Mouse (Mus musculus) urinary bladder, adult 2 months (tissue): ENCODE measurements around the gene Hoxb7. TPM values are rescaled to one million over a fixed set of nuclear protein-coding genes. Genes with fewer than 3 reads are reported as not detected.

ENCODE experiments used
- DNase-seq: peaks from one replicate; pipeline ENCODE4 v3.0.0; 2022; ENCODE audit warnings: low spot score
- polyA plus RNA-seq: library from polyadenylated mRNA; depleted of rRNA; stranded (reverse); fragments of >200 nt; gene quantifications from 2 replicates; pipeline ENCODE4 v1.2.3, GENCODE M21; 2012

Hoxb7 gene
- polyA plus RNA-seq, 1 experiment, result 9.5 TPM

DNA sequence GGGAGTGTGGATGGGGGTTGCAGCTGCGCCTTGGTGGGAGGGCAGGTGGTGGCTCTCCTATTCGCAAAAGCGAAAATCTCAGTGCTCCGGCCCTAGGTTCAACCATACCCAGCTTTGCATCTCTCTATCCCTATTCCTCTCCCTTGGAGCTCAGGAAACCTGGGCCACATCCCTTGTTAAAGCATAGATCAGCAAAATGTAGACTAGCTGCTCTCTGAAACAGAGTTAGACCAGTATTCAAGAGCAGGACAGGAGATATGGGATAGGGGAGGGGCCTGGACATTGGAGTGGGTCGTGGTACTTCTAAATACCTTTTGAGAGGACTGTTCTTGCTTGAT lies 28.9 kb downstream of the Hoxb7 start:
- DNase-seq, result no peak

DNA sequence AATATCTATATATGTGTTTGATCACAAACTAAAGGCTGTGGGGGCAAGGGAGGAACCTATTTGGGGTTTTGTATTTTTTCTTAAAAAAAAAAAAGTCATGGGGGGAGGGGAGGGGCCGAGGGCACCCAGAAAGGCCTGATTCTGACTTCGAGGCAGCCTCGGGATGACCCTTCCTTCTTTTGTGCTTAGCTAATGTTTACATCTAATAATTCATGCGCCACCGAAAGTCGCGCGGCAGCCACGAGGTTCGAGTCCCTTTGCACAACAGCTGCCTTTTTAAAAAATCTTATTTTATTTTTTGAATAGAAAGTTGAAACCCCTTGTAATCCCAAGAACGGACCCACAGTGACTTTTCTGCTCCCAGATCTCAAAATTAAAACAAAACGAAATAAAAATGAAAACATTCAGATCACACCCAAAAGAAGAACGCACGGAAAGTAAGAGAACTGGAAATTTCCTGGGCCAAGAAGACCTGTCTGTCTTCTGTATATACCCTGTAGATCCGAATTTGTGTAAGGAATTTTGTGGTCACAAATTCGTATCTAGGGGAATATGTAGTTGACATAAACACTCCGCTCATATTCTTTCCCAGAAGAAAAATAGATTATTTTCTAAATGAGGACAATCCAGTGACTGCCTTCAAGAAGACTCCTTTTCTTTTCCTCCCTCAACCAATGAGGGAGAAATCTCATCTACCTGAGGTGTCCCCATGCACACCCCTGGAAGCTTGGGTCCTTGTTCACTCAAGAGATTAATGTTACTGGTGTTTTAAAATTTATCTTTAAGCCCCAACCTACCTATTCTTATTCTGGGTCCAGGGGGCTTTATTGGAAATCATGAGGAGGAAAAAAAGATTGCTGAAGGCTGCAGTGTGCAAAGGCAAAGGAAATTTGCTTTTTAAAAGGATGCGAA lies 30.5 kb downstream of the Hoxb7 start:
- no peak for DNase-seq

DNA sequence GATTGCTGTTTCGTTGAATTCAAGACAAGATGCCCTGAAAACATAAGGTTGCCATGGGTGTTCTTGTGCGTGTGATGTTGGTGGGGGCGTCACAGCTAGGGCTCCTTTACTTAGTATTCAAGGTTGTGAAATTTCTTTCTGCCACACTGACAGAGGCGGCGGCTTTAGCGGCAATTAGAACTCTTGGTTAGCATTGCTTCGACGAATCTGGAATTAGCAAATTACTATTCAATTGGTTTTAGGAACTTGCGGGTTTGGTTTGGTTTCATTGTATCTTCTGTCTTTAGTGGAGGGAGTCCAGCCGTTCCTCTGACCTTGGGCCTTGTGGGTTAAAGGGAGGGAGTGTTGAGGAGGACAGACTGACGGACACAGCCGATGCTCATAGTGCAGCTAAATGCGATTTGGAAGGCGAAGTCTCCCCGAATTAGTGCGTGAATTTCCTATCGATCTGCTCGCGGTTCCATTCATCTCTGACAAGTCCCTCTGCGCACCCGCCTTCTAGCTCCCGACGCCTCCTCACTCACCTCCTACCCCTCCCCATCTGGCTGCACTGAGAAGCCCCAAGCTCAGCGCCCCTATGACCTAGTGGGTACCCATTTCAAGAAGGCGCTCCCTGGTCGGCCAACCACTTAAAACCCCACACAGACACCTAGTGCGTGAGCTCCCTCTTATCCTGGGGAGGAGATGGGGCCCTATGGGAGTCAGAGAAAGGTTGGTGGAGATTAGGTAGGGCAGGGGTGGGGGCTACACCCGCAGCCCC lies 31.4 kb downstream of the Hoxb7 start, which contains the start of gene Hoxb4:
TSS of gene Hoxb4 (plus strand) at position 660 of the 760 bp plus-strand sequence.
- no peak for DNase-seq

DNA sequence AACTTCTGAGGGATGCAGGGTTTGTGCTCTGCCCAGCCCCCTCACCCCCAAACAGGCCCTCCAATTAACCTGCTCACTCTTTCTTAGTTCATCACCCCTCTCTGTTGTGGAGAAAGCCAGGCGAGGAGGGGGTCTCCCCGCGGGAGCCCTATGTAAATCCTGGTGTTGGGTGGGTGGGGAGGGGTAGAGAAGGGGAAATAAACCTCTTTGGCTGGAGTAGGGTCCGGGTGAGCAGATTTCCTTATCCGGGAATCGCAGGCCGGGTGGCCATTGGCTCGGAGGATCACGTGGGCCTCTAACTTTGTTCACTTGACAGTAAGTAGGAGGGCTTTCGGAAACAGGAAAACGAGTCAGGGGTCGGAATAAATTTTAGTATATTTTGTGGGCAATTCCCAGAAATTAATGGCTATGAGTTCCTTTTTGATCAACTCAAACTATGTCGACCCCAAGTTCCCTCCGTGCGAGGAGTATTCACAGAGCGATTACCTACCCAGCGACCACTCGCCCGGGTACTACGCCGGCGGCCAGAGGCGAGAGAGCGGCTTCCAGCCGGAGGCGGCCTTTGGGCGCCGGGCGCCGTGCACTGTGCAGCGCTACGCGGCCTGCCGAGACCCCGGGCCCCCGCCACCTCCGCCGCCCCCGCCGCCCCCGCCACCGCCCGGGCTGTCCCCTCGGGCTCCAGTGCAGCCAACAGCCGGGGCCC lies 32.1 kb downstream of the Hoxb7 start:
- DNase-seq, result no peak

- no peak for DNase-seq
These were observed 32.9 kb downstream of the Hoxb7 start for GRCm38 (mm10) chr11:96319071-96319902.

DNA sequence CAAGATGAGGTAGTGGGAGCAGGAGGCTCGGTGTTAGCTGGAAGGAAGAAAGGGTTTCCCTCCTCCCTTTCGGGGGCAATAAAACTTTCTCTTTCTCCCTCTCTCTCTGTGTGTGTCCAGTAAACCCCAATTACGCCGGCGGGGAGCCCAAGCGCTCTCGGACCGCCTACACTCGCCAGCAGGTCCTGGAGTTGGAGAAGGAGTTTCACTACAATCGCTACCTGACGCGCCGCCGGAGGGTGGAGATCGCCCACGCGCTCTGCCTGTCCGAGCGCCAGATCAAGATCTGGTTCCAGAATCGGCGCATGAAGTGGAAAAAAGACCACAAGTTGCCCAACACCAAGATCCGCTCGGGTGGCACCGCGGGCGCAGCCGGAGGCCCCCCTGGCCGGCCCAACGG lies 33.5 kb downstream of the Hoxb7 start:
- DNase-seq, result no peak

DNA sequence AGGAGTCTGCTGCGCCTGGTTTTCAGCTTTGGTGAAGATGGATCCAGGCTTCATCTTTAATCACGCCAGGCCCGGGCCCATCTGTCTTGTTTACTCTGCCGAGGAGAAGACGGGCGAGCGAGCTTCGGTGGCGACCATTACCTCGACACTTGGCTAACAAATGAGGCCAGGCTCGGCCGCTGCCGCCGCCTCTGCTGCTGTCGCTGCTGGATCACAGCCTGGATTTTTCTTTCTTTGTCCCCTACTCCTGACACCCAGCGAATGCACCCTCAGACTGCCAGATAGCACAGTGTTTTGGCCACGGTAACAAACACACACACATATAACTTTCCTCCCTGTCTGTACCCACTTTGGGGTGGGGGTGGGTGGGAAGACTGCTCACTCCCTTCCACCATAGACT lies 34.3 kb downstream of the Hoxb7 start:
- DNase-seq, result no peak

DNA sequence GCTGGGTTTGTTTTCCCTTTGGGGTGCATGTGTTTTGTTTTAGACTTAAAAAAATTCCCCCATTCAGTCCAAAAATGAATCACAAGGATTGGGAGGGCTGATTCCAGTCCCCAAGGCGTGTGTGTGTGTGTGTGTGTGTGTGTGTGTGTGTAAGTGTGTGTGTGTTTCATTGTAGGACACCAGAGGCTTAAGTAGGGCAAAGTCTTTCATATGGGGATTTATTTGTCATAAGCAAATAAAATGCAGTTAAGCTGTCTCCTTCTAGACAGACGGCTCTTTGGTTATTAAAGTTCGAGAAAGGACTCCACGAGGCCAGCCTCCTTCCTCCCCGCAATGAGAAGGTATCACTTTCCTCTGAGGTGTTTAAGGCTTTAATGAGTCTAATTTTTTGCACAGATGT lies 35.4 kb downstream of the Hoxb7 start:
- DNase-seq, result no peak

DNA sequence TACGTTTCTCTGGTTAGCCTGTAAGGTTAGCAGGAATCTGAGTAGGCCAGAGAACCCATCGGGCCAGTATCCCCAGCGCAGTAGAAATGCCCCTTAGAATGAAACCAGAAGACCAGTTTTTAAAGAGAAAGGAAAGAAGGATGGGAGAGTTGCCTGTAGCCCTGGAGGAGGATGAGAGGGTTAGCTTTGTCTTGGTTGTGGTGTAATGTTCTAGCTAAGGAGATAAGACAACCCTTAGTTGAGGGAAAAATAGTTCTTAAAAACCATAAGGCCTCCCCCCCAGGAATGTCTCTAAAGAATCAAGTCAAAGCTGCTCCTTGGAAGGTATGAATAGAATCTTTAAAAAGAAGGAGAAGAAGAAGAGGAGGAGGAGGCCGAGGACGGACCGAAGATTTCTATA lies 36.3 kb downstream of the Hoxb7 start:
- no peak for DNase-seq

DNA sequence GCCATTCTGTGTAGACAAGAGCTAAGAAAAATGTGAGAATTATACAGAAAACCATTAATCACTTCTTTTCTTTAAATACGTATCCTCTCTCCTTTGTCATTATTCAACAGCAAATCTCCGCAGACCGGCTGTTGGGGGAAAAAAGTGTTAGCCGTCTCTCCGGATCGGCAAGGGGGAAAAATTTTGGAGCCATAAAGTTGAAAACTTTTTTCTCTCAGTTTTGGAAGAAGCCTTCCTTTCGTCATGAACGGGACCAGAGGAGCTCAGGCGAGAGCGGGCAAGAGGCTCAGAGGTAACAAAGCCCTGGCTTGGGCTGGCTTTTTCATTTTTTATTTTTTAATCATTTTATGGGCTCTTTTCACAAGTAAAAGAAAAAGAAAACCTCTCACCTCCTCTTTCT lies 36.7 kb downstream of the Hoxb7 start, which contains the start of gene Hoxb3:
TSS of gene Hoxb3 (plus strand) at position 173 of the 400 bp plus-strand sequence.
- DNase-seq, result no peak

GRCm38 (mm10) chr11:96324125-96324524 lies 37.7 kb downstream of the Hoxb7 start:
- no peak for DNase-seq

GRCm38 (mm10) chr11:96324965-96325364 lies 38.5 kb downstream of the Hoxb7 start:
- no peak for DNase-seq

GRCm38 (mm10) chr11:96325747-96326212 lies 39.4 kb downstream of the Hoxb7 start:
- DNase-seq, result no peak

DNA sequence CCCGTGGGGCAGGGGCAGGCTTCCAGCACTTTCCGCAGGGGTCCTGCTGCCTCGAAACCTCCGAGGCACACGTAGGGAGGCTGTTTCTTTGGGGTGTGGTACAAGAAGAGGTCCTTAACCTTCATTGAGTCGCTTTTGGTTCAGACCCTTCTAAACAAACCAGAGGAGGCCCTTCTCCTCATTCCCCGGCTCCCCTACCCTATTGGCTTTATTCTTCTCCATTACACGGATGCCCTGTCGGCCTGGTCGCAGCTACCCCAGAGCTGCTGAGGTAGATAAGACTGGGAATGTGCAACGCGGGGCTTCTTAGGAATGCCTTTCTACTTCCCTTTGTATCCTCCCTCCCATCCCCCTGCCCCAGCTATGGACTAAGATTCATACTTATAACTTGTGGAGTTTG lies 40.3 kb downstream of the Hoxb7 start:
- no peak for DNase-seq

DNA sequence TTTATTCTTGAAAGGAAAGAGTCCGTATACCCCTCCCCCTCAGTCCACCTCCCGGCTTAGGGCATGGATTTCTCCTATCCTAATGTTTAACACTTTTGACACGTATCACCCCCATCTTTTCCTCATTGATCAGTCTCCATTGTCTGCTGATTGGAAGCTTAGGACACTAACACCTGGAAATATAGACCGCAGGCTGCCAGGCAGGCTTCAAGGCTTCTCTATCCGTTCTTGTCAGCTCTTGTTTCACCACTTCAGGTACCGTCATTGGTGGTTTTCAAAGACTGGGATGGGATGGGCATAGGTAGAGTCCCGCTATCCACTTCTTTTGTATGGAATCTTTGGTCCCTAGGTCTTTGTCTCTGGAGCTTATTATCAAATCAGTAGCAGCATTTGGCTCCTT lies 40.7 kb downstream of the Hoxb7 start:
- DNase-seq, result no peak

GRCm38 (mm10) chr11:96327750-96328149 lies 41.3 kb downstream of the Hoxb7 start:
- DNase-seq, result no peak

- no peak for DNase-seq
These were observed 42.2 kb downstream of the Hoxb7 start for GRCm38 (mm10) chr11:96328605-96329004.

GRCm38 (mm10) chr11:96332105-96332504 lies 45.7 kb downstream of the Hoxb7 start:
- no peak for DNase-seq

DNA sequence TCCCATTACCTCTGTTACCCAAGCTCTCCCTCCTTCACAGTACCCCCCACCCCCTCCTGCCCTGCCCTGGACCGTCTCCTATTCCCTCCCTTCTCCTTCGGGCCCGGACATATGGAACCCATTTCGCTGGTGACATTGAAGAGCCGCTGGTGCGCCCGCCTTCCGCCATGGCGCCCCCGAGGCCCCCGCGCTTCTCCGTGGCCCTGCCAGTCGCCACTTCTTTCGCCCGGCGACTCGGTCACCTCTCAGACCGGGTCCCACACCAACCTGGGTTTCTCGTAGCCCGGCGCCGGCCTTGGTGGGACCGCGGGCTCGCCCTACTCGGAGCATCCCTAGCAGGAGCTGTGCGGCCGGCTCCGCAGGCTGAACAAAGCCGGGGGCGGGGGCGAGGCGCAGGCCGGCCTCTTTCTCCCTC lies 46.2 kb downstream of the Hoxb7 start:
- no peak for DNase-seq

- DNase-seq, result no peak
These were observed 47.0 kb downstream of the Hoxb7 start for GRCm38 (mm10) chr11:96333241-96334001.

- DNase-seq, result no peak
These were observed 47.6 kb downstream of the Hoxb7 start for GRCm38 (mm10) chr11:96334002-96334364.
